Mouse (Mus musculus): ENCODE results near the gene Clip3.
A peak's percentile ranks its signal among the peaks of the same experiment; 100 is the strongest.

The Clip3 gene

GRCm38 (mm10) chr7:30291215-30292131 is at the start of gene Clip3:
TSS of gene Clip3 (plus strand) at chr7:30291728.
- peak; percentile 62 for DNase-seq

GRCm38 (mm10) chr7:30251956-30252954 is 39.3 kb upstream of the Clip3 start:
- no peak for DNase-seq

GRCm38 (mm10) chr7:30265041-30265440 is 26.5 kb upstream of the Clip3 start:
- DNase-seq = no peak

DNA sequence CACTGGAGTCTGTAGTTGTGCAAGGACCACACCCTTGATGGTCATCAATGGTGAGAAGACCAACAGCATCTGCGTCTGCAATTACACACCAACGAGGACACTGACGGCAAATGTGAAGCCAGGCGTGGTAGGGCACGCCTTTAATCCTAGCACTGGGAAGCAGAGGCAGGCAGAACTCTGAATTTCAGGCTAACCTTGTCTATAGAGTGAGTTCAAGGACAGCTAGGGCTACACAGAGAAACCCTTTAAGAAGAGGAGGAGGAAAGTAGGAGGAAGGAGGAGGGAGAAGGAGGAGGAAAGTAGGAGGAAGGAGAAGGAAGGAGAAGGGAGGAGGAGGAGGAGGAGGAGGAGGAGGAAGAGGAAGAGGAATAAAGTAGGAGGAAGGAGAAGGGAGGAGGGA is 26.0 kb upstream of the Clip3 start:
- DNase-seq = no peak

DNA sequence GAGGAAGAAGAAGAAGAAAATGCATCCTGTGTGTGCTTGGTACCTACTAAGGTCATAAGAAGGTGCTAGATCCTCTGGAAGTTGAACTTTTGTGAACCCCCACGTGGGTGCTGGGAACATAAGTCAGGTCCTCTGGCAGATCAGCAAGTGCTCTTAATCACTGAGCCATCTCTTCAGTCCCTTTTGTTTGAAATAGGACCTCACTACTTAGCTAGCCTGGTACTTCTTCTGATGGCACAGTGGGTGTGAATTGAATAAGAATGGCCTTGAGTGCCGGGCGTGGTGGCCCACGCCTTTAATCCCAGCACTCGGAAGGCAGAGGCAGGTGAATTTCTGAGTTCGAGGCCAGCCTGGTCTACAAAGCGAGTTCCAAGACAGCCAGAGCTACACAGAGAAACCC is 25.6 kb upstream of the Clip3 start:
- no peak for DNase-seq

DNA sequence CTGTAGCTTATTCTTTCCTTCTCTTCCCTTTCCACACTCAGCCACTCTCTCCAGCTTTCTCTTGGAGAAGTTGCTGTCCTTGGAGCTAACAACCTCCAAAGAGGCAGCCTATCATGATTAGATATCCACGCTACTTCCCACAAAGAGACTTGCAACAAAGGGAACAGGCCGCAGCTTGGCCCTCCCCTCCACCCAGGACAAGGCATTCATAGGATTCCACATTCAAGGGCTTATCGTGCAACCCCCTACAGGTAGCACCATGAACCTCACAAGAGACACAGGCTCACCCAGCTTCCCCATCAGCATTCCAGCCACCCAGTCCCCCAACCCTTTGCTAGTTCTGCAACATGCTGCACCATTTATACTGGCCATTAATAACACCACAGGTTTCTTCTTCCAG is 24.7 kb upstream of the Clip3 start:
- no peak for DNase-seq

- DNase-seq = no peak
Observed at GRCm38 (mm10) chr7:30269641-30270040, 21.9 kb upstream of the Clip3 start.

- no peak for DNase-seq
Observed at GRCm38 (mm10) chr7:30274383-30274782, 17.1 kb upstream of the Clip3 start.

DNA sequence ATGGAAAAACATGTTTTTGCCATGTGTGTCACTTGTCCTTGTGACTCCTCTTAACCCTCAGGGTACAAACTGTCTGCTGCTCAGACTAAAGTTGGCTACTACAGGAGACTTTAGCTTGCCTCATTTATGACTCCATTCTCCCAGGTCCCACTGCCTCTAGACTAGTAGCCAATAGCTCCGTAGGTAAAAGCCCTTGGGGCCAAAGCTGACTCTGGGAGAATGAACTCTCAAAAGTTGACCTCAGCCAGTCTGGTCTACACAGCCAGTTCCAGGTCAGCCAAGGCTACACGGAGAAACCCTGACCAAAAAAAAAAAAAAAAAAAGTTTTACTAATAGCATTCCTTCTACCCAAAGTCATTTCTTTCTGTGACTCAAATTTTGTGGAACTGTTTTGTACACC is 12.6 kb upstream of the Clip3 start:
- no peak for DNase-seq

GRCm38 (mm10) chr7:30279536-30279935 is 12.0 kb upstream of the Clip3 start:
- no peak for DNase-seq

DNA sequence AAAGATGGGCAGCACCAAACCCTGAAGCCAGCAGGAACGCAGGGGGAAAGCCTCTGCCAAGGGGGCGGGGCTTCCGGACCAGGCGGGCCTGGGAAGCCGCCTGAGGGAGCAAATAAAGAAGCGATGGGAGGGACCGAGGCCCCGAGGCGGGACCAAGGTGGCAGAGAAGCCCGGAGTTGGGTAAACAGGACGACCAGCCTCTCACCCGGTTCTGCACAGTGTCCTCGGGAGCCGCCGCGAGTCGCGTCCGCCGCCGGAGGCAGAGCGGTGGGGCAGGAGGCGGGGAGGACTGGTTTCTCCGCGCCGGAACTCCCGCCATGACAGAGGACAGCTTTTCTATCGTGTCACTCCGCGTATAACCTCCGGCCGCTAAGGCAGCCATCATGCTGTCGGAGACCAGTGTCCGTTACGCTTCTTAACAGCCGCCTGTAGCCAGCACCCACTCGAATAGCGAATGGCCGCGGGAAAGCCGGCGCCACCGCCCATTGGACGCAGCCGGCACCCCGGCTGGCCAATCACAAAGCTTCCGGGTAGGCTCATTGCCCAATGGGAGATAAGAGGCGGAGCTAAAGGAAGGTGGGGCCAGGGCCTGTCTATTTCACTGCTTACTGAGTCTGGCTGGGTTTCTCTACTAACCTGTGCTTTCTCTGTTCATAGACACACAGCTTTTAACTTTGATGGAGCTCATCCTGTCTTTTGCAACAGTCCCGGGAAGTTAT is 11.4 kb upstream of the Clip3 start, which contains the start of the genes Thap8 and Wdr62:
Thap8 (plus strand) TSS at position 144 of the 719 bp plus-strand sequence.
Wdr62 (minus strand) TSS at position 469 of the 719 bp plus-strand sequence.
- peak; percentile 92 for DNase-seq

GRCm38 (mm10) chr7:30280670-30281138 is 10.8 kb upstream of the Clip3 start:
- peak; percentile 78 for DNase-seq

- DNase-seq = no peak
Observed at GRCm38 (mm10) chr7:30281522-30281921, 10.0 kb upstream of the Clip3 start.

DNA sequence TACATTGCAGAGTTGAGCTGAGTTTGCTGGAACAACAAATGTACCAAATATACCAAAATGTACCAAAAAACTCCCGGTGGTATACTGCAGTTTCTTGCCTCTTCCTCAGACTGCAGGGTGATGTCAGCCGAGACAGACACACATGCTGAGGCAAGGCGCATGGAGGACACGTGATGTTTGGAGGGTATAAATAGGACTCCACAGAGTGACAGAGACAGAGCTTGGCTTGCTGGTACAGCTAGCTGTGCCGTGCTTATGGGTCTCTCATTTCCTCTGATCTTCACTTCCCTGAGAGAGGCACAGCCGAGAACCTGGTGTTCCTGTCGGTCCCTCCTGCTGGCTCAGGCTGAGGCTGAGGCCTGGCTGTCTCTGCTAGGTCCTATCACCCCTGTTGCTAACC is 8.8 kb upstream of the Clip3 start:
- no peak for DNase-seq

DNA sequence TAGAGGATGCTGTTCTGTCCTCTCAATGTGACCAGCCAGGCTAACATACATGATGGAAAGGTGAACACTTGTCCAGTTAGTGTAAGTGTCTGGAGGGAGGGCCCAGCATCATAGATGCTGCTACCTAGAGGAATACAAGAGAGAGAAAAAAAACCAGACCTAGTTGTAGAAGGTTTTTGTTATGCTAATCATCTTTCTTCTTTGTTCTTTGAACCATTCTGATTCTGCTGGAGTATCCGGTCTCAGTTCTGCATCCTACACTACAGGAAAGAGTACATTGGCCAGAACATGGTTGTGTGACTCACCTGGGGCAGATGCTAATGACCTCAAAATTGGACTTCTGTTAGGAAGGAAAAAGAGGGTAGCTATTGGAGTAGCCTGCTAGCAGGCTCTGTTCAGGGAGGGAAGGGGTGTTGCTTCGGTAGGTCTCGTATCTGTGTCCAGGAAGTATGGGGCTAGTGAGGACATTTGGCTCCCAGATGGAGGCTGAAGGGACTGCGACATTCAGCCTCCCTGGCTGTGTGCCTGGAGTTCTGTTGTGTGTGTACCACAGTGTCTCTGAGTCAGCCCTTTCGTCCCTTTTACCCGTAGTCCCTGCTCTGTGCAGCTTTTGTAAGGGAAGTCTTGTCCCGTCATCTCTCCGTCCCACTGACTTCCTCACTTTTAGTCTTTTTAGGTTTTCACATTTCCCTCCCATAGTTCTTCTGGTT is 4.7 kb upstream of the Clip3 start:
- no peak for DNase-seq

GRCm38 (mm10) chr7:30288046-30288445 is 3.5 kb upstream of the Clip3 start:
- DNase-seq = no peak

- no peak for DNase-seq
Observed at GRCm38 (mm10) chr7:30289071-30289713, 2.3 kb upstream of the Clip3 start.

DNA sequence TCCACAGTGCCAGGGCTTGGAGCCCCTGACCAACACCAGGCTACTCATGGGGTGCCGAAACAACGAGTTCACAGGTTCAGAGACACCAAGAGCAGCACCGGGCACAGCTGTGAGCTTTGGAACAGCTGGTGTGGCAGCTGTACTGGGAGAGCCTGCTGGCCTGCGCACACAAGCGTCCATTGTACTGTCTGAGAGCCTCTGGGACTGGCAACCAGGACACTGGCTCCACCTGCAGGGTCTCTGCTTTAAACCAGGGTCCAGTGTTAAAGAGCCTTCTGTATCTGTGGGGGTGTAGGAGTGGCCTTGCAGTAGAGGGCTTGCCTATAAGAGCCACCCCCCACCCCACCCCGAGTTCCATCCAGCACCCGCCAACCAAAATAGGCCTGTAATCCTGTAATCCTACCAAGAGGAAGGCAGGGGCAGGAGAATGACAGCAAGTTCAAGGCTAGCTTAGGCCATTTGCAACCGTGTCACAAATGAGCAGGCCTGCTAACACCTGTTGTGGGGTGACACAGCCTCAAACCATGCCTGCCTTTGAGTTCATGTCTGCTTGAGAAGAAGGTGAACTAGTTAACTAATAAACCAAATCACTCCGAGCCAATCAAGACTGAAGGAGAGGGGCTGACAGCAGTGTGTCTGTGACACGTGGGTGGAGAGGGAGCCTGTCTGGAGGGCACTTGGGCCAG is 1.7 kb upstream of the Clip3 start:
- DNase-seq = no peak

GRCm38 (mm10) chr7:30293795-30294194 is 2.3 kb downstream of the Clip3 start:
- DNase-seq = no peak

GRCm38 (mm10) chr7:30294296-30294695 is 2.8 kb downstream of the Clip3 start:
- no peak for DNase-seq

DNA sequence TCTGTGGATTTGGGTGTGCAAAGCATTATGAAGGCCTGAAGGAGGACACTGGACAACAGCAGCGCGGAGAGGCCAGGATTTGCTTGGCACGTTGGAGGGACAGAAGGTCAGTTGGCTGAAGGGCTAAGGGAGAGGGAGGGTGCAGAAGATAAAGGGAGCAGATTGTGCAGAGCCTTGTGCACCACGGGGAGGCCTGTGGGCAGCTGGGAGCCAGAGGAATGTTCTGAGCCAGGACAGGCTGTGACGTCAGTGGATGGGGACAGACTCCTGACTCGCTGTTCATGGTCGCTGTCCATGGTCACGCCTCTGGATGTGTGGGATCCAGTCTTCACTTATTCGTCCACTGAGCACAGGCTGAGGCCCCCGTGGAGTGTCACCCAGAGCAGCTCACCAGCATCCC is 3.6 kb downstream of the Clip3 start:
- DNase-seq = no peak

Data from thymus, postnatal 14 days (tissue).